Mouse (Mus musculus): Measurements from ENCODE around the gene Ubiad1.

- TF ChIP-seq CTCF (IDR thresholded peaks at IDR 0.05; ENCODE audit: borderline replicate concordance, insufficient read depth, low read length) (no peak), POLR2A (IDR thresholded peaks at IDR 0.05; ENCODE audit: low read depth, low read length) (no peak)
These were observed 28.0 kb upstream of the Ubiad1 start for GRCm38 (mm10) chr4:148472436-148473174.

Data from embryonic fibroblast, embryonic 13.5 days (primary cell).